Mouse (Mus musculus) fibroblast of lung, adult 2 months (primary cell): ENCODE results near the gene Kctd4.

ENCODE experiments used
- DNase-seq: peaks from one replicate; pipeline ENCODE4 v3.0.0-alpha.2; 2011; ENCODE audit warnings: low read depth

Kctd4 gene

GRCm38 (mm10) chr14:75990936-75991335, 36.1 kb downstream of the Kctd4 start:
- DNase-seq: no peak

GRCm38 (mm10) chr14:75992371-75992770, 37.6 kb downstream of the Kctd4 start:
- no peak for DNase-seq

- DNase-seq: no peak
Measured at GRCm38 (mm10) chr14:75998082-75998481, 43.3 kb downstream of the Kctd4 start.

GRCm38 (mm10) chr14:76001781-76002180, 47.0 kb downstream of the Kctd4 start:
- DNase-seq: no peak

- no peak for DNase-seq
Measured at GRCm38 (mm10) chr14:76005011-76005410, 50.2 kb downstream of the Kctd4 start.

- no peak for DNase-seq
Measured at GRCm38 (mm10) chr14:76008174-76008573, 53.4 kb downstream of the Kctd4 start.

- no peak for DNase-seq
Measured at GRCm38 (mm10) chr14:76009185-76009584, 54.4 kb downstream of the Kctd4 start.

- peak; percentile 95 for DNase-seq
Measured at GRCm38 (mm10) chr14:76010102-76011061, 55.6 kb downstream of the Kctd4 start, which contains the start of gene Gtf2f2. TSS of gene Gtf2f2 (minus strand) at chr14:76010865.

GRCm38 (mm10) chr14:76011062-76011457, 56.3 kb downstream of the Kctd4 start:
- no peak for DNase-seq

- no peak for DNase-seq
Measured at GRCm38 (mm10) chr14:76014331-76014730, 59.5 kb downstream of the Kctd4 start.
